Mouse (Mus musculus) CH12.LX (cell line): ENCODE measurements around the gene Naa60. TPM values are rescaled to one million over a fixed set of nuclear protein-coding genes. Genes with fewer than 3 reads are reported as not detected.
A peak's percentile ranks its signal among the peaks of the same experiment; 100 is the strongest.
"Not testable (repeated sequence)": the region's sequence is repeated elsewhere in the genome, so short reads cannot be mapped to it uniquely, and the experiment has no call there.

Source experiments
- DNase-seq: peaks from one replicate; pipeline ENCODE4 v3.0.0-alpha.2; 2013; ENCODE audit errors: extremely low read depth
- H3K27ac ChIP-seq: 2 replicates; pipeline ENCODE4 v1.5.1; 2012; ENCODE audit warnings: low read depth, mild to moderate bottlenecking, control low read depth, moderate library complexity; ENCODE audit not compliant: insufficient read depth
- H3K27me3 ChIP-seq: replicated peaks from 2 replicates; pipeline ENCODE3; 2012; ENCODE audit warnings: inconsistent platforms
- H3K36me3 ChIP-seq, 2 experiments: replicated peaks in 1 of 2; 2 replicates each; pipeline versions ENCODE3 to v1.6.1; 2012; ENCODE audit warnings: inconsistent platforms in 1 of 2, low read length in 1 of 2, mild to moderate bottlenecking in 1 of 2, mixed read lengths in 1 of 2, moderate library complexity in 1 of 2; ENCODE audit not compliant: control insufficient read depth in 1 of 2, insufficient read depth in 1 of 2
- H3K4me1 ChIP-seq, 2 experiments: 2 replicates each; pipeline ENCODE4 v1.6.1; 2012; ENCODE audit warnings: inconsistent platforms in 1 of 2, moderate library complexity in 1 of 2; ENCODE audit not compliant: insufficient read depth in 2 of 2, control insufficient read depth in 1 of 2
- H3K4me2 ChIP-seq: 2 replicates; pipeline ENCODE4 v1.6.1; 2012; ENCODE audit warnings: low read depth, mild to moderate bottlenecking, control low read depth; ENCODE audit not compliant: poor library complexity, insufficient read depth, severe bottlenecking
- H3K4me3 ChIP-seq, 3 experiments: fragments of 150-350 bp in 1 of 3; sonication (generic) in 1 of 3; replicated peaks in 1 of 3; 2 replicates each; pipeline versions ENCODE3 to v1.5.1; 2011 to 2012; ENCODE audit warnings: low read depth in 2 of 3, low read length in 2 of 3, mild to moderate bottlenecking in 2 of 3, moderate library complexity in 2 of 3, control low read depth in 1 of 3, improper control_type of control experiment in 1 of 3, inconsistent platforms in 1 of 3, mixed read lengths in 1 of 3; ENCODE audit not compliant: poor library complexity in 1 of 3
- H3K79me2 ChIP-seq: replicated peaks from 2 replicates; pipeline ENCODE4 v1.6.1; 2012; ENCODE audit warnings: mild to moderate bottlenecking, moderate library complexity; ENCODE audit not compliant: control insufficient read depth, poor library complexity, insufficient read depth, severe bottlenecking; ENCODE audit errors: extremely low read depth
- H3K9ac ChIP-seq: 2 replicates; pipeline ENCODE4 v1.6.1; 2012; ENCODE audit warnings: low read depth, mild to moderate bottlenecking, control low read depth, moderate library complexity; ENCODE audit not compliant: insufficient read depth
- H3K9me3 ChIP-seq: replicated peaks from 2 replicates; pipeline ENCODE3; 2012; ENCODE audit warnings: low read length, inconsistent platforms, mixed read lengths
- CHD1 ChIP-seq: IDR thresholded peaks from 2 replicates; pipeline ENCODE4 v1.6.1; 2012; ENCODE audit warnings: low read depth, low read length, improper control_type of control experiment, inconsistent platforms
- CTCF ChIP-seq, 2 experiments: IDR thresholded peaks in 1 of 2; conservative IDR thresholded peaks in 1 of 2; 2 replicates each; pipeline ENCODE4 v1.5.1; 2011 to 2012; ENCODE audit warnings: low read depth in 2 of 2, low read length in 2 of 2, improper control_type of control experiment in 1 of 2, inconsistent platforms in 1 of 2, mild to moderate bottlenecking in 1 of 2, moderate library complexity in 1 of 2
- E2F4 ChIP-seq: IDR thresholded peaks from 2 replicates; pipeline ENCODE4 v1.6.1; 2011; ENCODE audit warnings: low read depth, low read length, improper control_type of control experiment; ENCODE audit not compliant: insufficient replicate concordance
- ETS1 ChIP-seq: conservative IDR thresholded peaks from 2 replicates; pipeline ENCODE4 v1.6.1; 2012; ENCODE audit warnings: low read depth, mild to moderate bottlenecking, inconsistent platforms, low read length, improper control_type of control experiment, moderate library complexity
- GABPA ChIP-seq: IDR thresholded peaks from 2 replicates; pipeline ENCODE4 v1.6.1; 2012; ENCODE audit warnings: low read depth, low read length, improper control_type of control experiment, inconsistent platforms; ENCODE audit not compliant: insufficient replicate concordance
- IRF4 ChIP-seq: IDR thresholded peaks from 2 replicates; pipeline ENCODE4 v1.6.1; 2014; ENCODE audit warnings: low read depth, mild to moderate bottlenecking, inconsistent platforms, low read length, improper control_type of control experiment
- JUND ChIP-seq: conservative IDR thresholded peaks from 2 replicates; pipeline ENCODE4 v1.6.1; 2011; ENCODE audit warnings: low read depth, low read length, improper control_type of control experiment
- KAT2A ChIP-seq: IDR thresholded peaks from 2 replicates; pipeline ENCODE4 v1.6.1; 2012; ENCODE audit warnings: low read length, improper control_type of control experiment, inconsistent platforms; ENCODE audit not compliant: insufficient replicate concordance
- MAX ChIP-seq: IDR thresholded peaks from 2 replicates; pipeline ENCODE4 v1.6.1; 2011; ENCODE audit warnings: low read length, improper control_type of control experiment
- MXI1 ChIP-seq: IDR thresholded peaks from 2 replicates; pipeline ENCODE4 v1.6.1; 2011; ENCODE audit warnings: mild to moderate bottlenecking, low read depth, low read length, improper control_type of control experiment
- NELFE ChIP-seq: IDR thresholded peaks from 2 replicates; pipeline ENCODE4 v1.6.1; 2011; ENCODE audit warnings: low read depth, low read length, improper control_type of control experiment
- NRF1 ChIP-seq: IDR thresholded peaks from 2 replicates; pipeline ENCODE4 v1.6.1; 2014; ENCODE audit warnings: low read depth, mild to moderate bottlenecking, inconsistent platforms, low read length, improper control_type of control experiment, moderate library complexity
- POLR2AphosphoS2 ChIP-seq: IDR thresholded peaks from 2 replicates; pipeline ENCODE4 v1.6.1; 2011; ENCODE audit warnings: low read depth, low read length, improper control_type of control experiment
- RCOR1 ChIP-seq: conservative IDR thresholded peaks from 2 replicates; pipeline ENCODE4 v1.6.1; 2012; ENCODE audit warnings: low read depth, mild to moderate bottlenecking, inconsistent platforms, low read length, improper control_type of control experiment
- SMC3 ChIP-seq: IDR thresholded peaks from 2 replicates; pipeline ENCODE4 v1.6.1; 2011; ENCODE audit warnings: low read depth, low read length, improper control_type of control experiment
- ZC3H11A ChIP-seq: IDR thresholded peaks from 2 replicates; pipeline ENCODE4 v1.6.1; 2012; ENCODE audit warnings: low read depth, mild to moderate bottlenecking, inconsistent platforms, low read length, improper control_type of control experiment
- ZMIZ1 ChIP-seq: IDR thresholded peaks from 2 replicates; pipeline ENCODE4 v1.6.1; 2012; ENCODE audit warnings: low read depth, mild to moderate bottlenecking, inconsistent platforms, low read length, improper control_type of control experiment
- dilution Hi-C: fragments of 300-500 bp; cut with MboI; formaldehyde crosslinking; loops from 2 replicates; pipeline ENCODE4 v1.14.3; 2020; ENCODE audit warnings: low sequenced_read_pairs; ENCODE audit not compliant: extremely low pct_unique_long_range_greater_than_20kb, extremely low pct_ligation_motif_present
- in situ Hi-C: fragments of 300-500 bp; cut with MboI; formaldehyde crosslinking; loops from 3 replicates; pipeline ENCODE4 v1.14.3; 2019; ENCODE audit warnings: low sequenced_read_pairs, low pct_ligation_motif_present, low pct_unique_long_range_greater_than_20kb, mixed read lengths
- polyA plus RNA-seq: library from polyadenylated mRNA; unstranded; fragments of >175 nt; gene quantifications from 2 replicates; pipeline ENCODE4 v1.2.1, GENCODE M21; 2012; ENCODE audit warnings: low read depth; ENCODE audit not compliant: insufficient read length
- total RNA-seq, 2 experiments: library from RNA; depleted of rRNA; stranded (reverse); fragments of 300-350 nt in 1 of 2; fragments of >200 nt in 1 of 2; gene quantifications; 2 replicates each; pipeline ENCODE4 v1.2.3; 2012 to 2014

The Naa60 gene
- total and polyA plus RNA-seq, 3 experiments: 26.4 to 81.5 (median 31.9) TPM

DNA sequence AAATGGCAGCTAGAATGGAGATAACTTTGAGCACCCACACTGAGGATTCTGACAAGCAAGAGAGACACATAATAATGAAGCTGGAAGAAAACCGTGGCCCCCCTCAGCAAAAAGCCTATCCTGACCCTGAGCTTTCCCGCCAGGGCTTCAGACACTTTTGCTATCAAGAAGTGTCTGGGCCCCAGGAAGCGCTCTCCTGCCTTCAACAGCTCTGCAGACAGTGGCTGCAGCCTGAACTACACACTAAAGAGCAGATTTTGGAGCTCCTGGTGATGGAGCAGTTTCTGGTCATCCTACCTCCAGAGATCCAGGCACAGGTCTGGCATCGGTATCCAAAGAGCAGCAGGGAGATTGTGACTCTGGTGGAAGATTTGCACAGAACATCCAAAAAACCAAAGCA, 24.3 kb upstream of the Naa60 start:
- no peak overlapping the region for H3K27ac ChIP-seq
- no peaks in the 10 kb centered on the region for H3K36me3 ChIP-seq
- DNase-seq: peak; percentile 15
- peak overlapping the region; percentile 31; the same call in 1 of the 2 replicates for H3K9ac ChIP-seq
- H3K4me1 ChIP-seq: peaks cover 3 to 12% of the 10 kb centered on the region in 2 experiments; a peak in 3 of 4 replicates
- in situ Hi-C loops: loop anchor here (5.0 to 25.0 kb wide), 3 partner anchors 34 to 439 kb away; partner anchors contain the start of genes Gm20695, Slx4 and Zfp597
- TF ChIP-seq RCOR1: no peak
- no peak for TF ChIP-seq MXI1
- no peak for TF ChIP-seq MAX
- TF ChIP-seq IRF4: no peak
- TF ChIP-seq GABPA: no peak
- TF ChIP-seq JUND: no peak
- no peak for TF ChIP-seq E2F4
- TF ChIP-seq NELFE: no peak
- no peak for TF ChIP-seq ZMIZ1
- TF ChIP-seq ZC3H11A: no peak
- no peak for TF ChIP-seq SMC3
- TF ChIP-seq CTCF (conservative IDR thresholded peaks at IDR 0.05 in 1 of 2, IDR thresholded peaks at IDR 0.05 in 1 of 2; ENCODE audit: low read depth in 2 of 2, low read length in 2 of 2): no peak
- no peak for TF ChIP-seq CHD1
- TF ChIP-seq NRF1: no peak
- TF ChIP-seq ETS1: no peak
- TF ChIP-seq POLR2AphosphoS2: no peak
- TF ChIP-seq KAT2A: no peak
- H3K9me3 ChIP-seq: no peaks in the 10 kb centered on the region
- peak overlapping the region; percentile 62 for H3K4me2 ChIP-seq
- no peaks in the 10 kb centered on the region for H3K79me2 ChIP-seq
- no peaks in the 10 kb centered on the region for H3K27me3 ChIP-seq
- H3K4me3 ChIP-seq: no peak overlapping the region
- dilution Hi-C loops: no loop called here

DNA sequence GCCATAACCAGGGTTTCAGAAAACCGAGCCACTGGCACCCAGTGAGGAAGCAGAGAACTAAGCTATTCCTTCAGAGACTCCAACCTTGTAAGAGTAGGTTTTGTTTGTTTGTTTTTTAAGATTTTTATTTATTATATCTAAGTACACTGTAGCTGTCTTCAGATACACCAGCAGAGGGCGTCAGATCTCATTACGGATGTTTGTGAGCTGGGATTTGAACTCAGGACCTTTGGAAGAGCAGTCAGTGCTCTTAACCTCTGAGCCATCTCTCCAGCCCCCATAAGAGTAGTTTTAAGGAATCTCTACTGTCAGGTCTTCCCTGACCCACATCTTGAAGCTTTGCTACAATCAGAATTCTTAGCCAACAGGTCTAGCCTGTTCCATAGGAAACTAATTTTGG, 23.8 kb upstream of the Naa60 start:
- no peaks in the 10 kb centered on the region for H3K9me3 ChIP-seq
- no peak overlapping the region for H3K4me2 ChIP-seq
- dilution Hi-C loops: no loop called here
- no peak overlapping the region for H3K4me3 ChIP-seq
- TF ChIP-seq CTCF (conservative IDR thresholded peaks at IDR 0.05 in 1 of 2, IDR thresholded peaks at IDR 0.05 in 1 of 2; ENCODE audit: low read depth in 2 of 2, low read length in 2 of 2) (peak in 1 of 2 experiments; percentile 44; a peak in 1 of 4 replicates), RCOR1 (no peak)
- TF ChIP-seq, all 38 proteins: peak for 1
- DNase-seq: no peak
- no peak overlapping the region for H3K9ac ChIP-seq
- H3K27ac ChIP-seq: no peak overlapping the region
- peaks cover 3 to 12% of the 10 kb centered on the region in 2 experiments; a peak in 3 of 4 replicates for H3K4me1 ChIP-seq
- no peaks in the 10 kb centered on the region for H3K36me3 ChIP-seq
- in situ Hi-C loops: loop anchor here (5.0 to 25.0 kb wide), 3 partner anchors 34 to 439 kb away; partner anchors contain the start of genes Gm20695, Slx4 and Zfp597
- no peaks in the 10 kb centered on the region for H3K27me3 ChIP-seq
- no peaks in the 10 kb centered on the region for H3K79me2 ChIP-seq

DNA sequence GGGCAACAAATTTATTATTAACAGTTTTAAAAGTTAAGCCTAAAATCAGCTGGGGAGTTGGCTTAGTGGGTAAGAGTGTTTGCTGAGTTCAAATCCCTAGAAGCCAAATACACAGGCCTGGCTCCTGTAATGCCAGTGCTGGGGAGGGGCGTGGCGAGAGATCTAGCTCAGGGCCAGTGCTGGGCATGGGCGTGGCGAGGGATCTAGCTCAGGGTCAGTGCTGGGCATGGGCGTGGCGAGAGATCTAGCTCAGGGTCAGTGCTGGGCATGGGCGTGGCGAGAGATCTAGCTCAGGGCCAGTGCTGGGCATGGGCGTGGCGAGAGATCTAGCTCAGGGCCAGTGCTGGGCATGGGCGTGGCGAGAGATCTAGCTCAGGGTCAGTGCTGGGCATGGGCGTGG, 20.9 kb upstream of the Naa60 start:
- dilution Hi-C loops, H3K36me3 ChIP-seq, H3K27me3 ChIP-seq, H3K27ac ChIP-seq, H3K9me3 ChIP-seq, H3K4me2 ChIP-seq, H3K79me2 ChIP-seq, in situ Hi-C loops, DNase-seq, H3K4me3 ChIP-seq, H3K9ac ChIP-seq: not testable (repeated sequence)
- H3K4me1 ChIP-seq: peaks cover 3 to 12% of the 10 kb centered on the region in 2 experiments; a peak in 3 of 4 replicates
